Mouse (Mus musculus): Measurements from ENCODE around the gene Lmbr1l. TPM values are rescaled to one million over a fixed set of nuclear protein-coding genes. Genes with fewer than 3 reads are reported as not detected.
A peak's percentile ranks its signal among the peaks of the same experiment; 100 is the strongest.
"Not testable (repeated sequence)": the region's sequence is repeated elsewhere in the genome, so short reads cannot be mapped to it uniquely, and the experiment has no call there.

The Lmbr1l gene
- polyA plus RNA-seq, 1 experiment: 478 TPM

GRCm38 (mm10) chr15:98954425-98955253 is 36.6 kb upstream of the Lmbr1l start:
- Histone ChIP-seq H3K4me1 (ENCODE audit: control insufficient read depth, insufficient read depth, low read length) (peaks cover 2% of the 10 kb centered on the region), H3K4me3 (ENCODE audit: control insufficient read depth, low read depth, low read length) (no peak overlapping the region)

GRCm38 (mm10) chr15:98953401-98954356 is 35.6 kb upstream of the Lmbr1l start, which contains the start of the genes Gm49450 and Tuba1a:
Gm49450 (minus strand) TSS chr15:98953551.
Tuba1a (minus strand) TSS chr15:98953703.
- peak; percentile 85 for TF ChIP-seq POLR2A (IDR thresholded peaks at IDR 0.05; ENCODE audit: control insufficient read depth, low read depth, low read length)
- TF ChIP-seq CTCF (IDR thresholded peaks at IDR 0.05; ENCODE audit: control insufficient read depth, insufficient read depth, insufficient replicate concordance, low read depth, low read length): no peak
- H3K4me3 ChIP-seq (ENCODE audit: control insufficient read depth, low read depth, low read length): peak within 1 kb of the TSS; percentile 89
- peak within 1 kb of the TSS; percentile 88 for H3K27ac ChIP-seq (ENCODE audit: control insufficient read depth, insufficient read depth, low read depth, low read length)
- H3K4me1 ChIP-seq (ENCODE audit: control insufficient read depth, insufficient read depth, low read length): peaks cover 2% of the 10 kb centered on the region
- H3K27me3 ChIP-seq (ENCODE audit: control insufficient read depth, insufficient read depth, low read length): no peaks in the 10 kb centered on the region
- no peaks in the 10 kb centered on the region for H3K36me3 ChIP-seq (ENCODE audit: control insufficient read depth, insufficient read depth, low read length)

More at GRCm38 (mm10) chr15:98954425-98955253, 36.6 kb upstream of the Lmbr1l start:
- 0 out of 2 replicates have a peak, but pooled peaks have one; percentile 16 for TF ChIP-seq POLR2A (IDR thresholded peaks at IDR 0.05; ENCODE audit: control insufficient read depth, low read depth, low read length)
- TF ChIP-seq CTCF (IDR thresholded peaks at IDR 0.05; ENCODE audit: control insufficient read depth, insufficient read depth, insufficient replicate concordance, low read depth, low read length): no peak
- peak overlapping the region; percentile 3 for H3K27ac ChIP-seq (ENCODE audit: control insufficient read depth, insufficient read depth, low read depth, low read length)
- H3K27me3 ChIP-seq (ENCODE audit: control insufficient read depth, insufficient read depth, low read length): no peaks in the 10 kb centered on the region
- no peaks in the 10 kb centered on the region for H3K36me3 ChIP-seq (ENCODE audit: control insufficient read depth, insufficient read depth, low read length)

- Histone ChIP-seq H3K27ac (ENCODE audit: control insufficient read depth, insufficient read depth, low read depth, low read length) (peak overlapping the region; percentile 88), H3K4me1 (ENCODE audit: control insufficient read depth, insufficient read depth, low read length) (peaks cover 2% of the 10 kb centered on the region), H3K27me3 (ENCODE audit: control insufficient read depth, insufficient read depth, low read length) (no peaks in the 10 kb centered on the region), H3K4me3 (ENCODE audit: control insufficient read depth, low read depth, low read length) (peak overlapping the region; percentile 89), H3K36me3 (ENCODE audit: control insufficient read depth, insufficient read depth, low read length) (no peaks in the 10 kb centered on the region)
- TF ChIP-seq POLR2A (IDR thresholded peaks at IDR 0.05; ENCODE audit: control insufficient read depth, low read depth, low read length) (no peak), CTCF (IDR thresholded peaks at IDR 0.05; ENCODE audit: control insufficient read depth, insufficient read depth, insufficient replicate concordance, low read depth, low read length) (0 out of 2 replicates have a peak, but pooled peaks have one; percentile 4)
These were observed 34.8 kb upstream of the Lmbr1l start for GRCm38 (mm10) chr15:98952751-98953400.

GRCm38 (mm10) chr15:98952063-98952455 is 34.0 kb upstream of the Lmbr1l start:
- peaks cover 2% of the 10 kb centered on the region for H3K4me1 ChIP-seq (ENCODE audit: control insufficient read depth, insufficient read depth, low read length)

GRCm38 (mm10) chr15:98951122-98952062 is 33.4 kb upstream of the Lmbr1l start:
- H3K4me1 ChIP-seq (ENCODE audit: control insufficient read depth, insufficient read depth, low read length); H3K27me3 ChIP-seq (ENCODE audit: control insufficient read depth, insufficient read depth, low read length); H3K27ac ChIP-seq (ENCODE audit: control insufficient read depth, insufficient read depth, low read depth, low read length); H3K4me3 ChIP-seq (ENCODE audit: control insufficient read depth, low read depth, low read length); H3K36me3 ChIP-seq (ENCODE audit: control insufficient read depth, insufficient read depth, low read length): not testable (repeated sequence)

More at GRCm38 (mm10) chr15:98952063-98952455, 34.0 kb upstream of the Lmbr1l start:
- H3K27ac ChIP-seq (ENCODE audit: control insufficient read depth, insufficient read depth, low read depth, low read length): no peak overlapping the region
- no peaks in the 10 kb centered on the region for H3K27me3 ChIP-seq (ENCODE audit: control insufficient read depth, insufficient read depth, low read length)
- H3K4me3 ChIP-seq (ENCODE audit: control insufficient read depth, low read depth, low read length): peak overlapping the region; percentile 48
- TF ChIP-seq CTCF (IDR thresholded peaks at IDR 0.05; ENCODE audit: control insufficient read depth, insufficient read depth, insufficient replicate concordance, low read depth, low read length) (no peak), POLR2A (IDR thresholded peaks at IDR 0.05; ENCODE audit: control insufficient read depth, low read depth, low read length) (no peak)
- H3K36me3 ChIP-seq (ENCODE audit: control insufficient read depth, insufficient read depth, low read length): no peaks in the 10 kb centered on the region

- Histone ChIP-seq H3K27ac (ENCODE audit: control insufficient read depth, insufficient read depth, low read depth, low read length) (no peak overlapping the region), H3K27me3 (ENCODE audit: control insufficient read depth, insufficient read depth, low read length) (no peaks in the 10 kb centered on the region), H3K4me1 (ENCODE audit: control insufficient read depth, insufficient read depth, low read length) (peaks cover 2% of the 10 kb centered on the region), H3K36me3 (ENCODE audit: control insufficient read depth, insufficient read depth, low read length) (no peaks in the 10 kb centered on the region), H3K4me3 (ENCODE audit: control insufficient read depth, low read depth, low read length) (no peak overlapping the region)
- TF ChIP-seq CTCF (IDR thresholded peaks at IDR 0.05; ENCODE audit: control insufficient read depth, insufficient read depth, insufficient replicate concordance, low read depth, low read length) (no peak), POLR2A (IDR thresholded peaks at IDR 0.05; ENCODE audit: control insufficient read depth, low read depth, low read length) (no peak)
These were observed 31.5 kb upstream of the Lmbr1l start for GRCm38 (mm10) chr15:98949607-98949892.

Measured in testis, adult 2 months (tissue).